Mouse (Mus musculus): ENCODE results near the gene Galnt4. TPM values are rescaled to one million over a fixed set of nuclear protein-coding genes. Genes with fewer than 3 reads are reported as not detected.

Gene Galnt4
- polyA plus RNA-seq, 1 experiment from 2014 or later: 5.6 TPM

DNA sequence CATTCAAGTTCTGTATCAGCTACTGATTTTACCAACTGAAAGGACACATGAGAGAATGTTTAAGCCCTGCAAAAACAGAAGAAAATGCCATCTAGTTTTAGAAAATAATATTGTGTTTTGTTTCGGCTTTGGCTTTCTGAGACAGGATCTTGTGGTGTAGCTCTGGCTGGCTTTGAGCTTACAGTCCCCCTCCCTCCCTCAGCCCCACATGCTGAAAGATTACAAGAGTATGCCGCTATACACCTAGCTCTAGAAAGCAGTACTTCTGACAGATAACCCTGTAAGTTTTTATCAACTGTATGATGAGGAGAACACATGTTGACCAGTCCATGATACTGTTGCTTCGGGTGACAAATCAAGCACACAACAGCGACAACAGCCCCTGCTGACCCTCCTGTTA lies 11.5 kb downstream of the Galnt4 start:
- Histone ChIP-seq H3K27ac (ENCODE audit: low read length) (no peak overlapping the region), H3K4me3 (ENCODE audit: low read length) (no peak overlapping the region), H3K4me2 (ENCODE audit: low read depth, low read length) (no peak overlapping the region), H3K27me3 (ENCODE audit: control insufficient read depth, insufficient read depth, low read length) (no peaks in the 10 kb centered on the region), H3K36me3 (ENCODE audit: control insufficient read depth, insufficient read depth) (no peaks in the 10 kb centered on the region), H3K9ac (ENCODE audit: low read length) (no peak overlapping the region), H3K4me1 (ENCODE audit: control insufficient read depth, insufficient read depth, low read length) (peaks cover 10% of the 10 kb centered on the region), H3K9me3 (replicated peaks; ENCODE audit: control insufficient read depth, low read length) (no peaks in the 10 kb centered on the region)
- 61% methylated on average over 4 of the region's 4 CpGs for WGBS
- no peak for ATAC-seq (replicated peaks; ENCODE audit: extremely low read depth, insufficient read depth, low FRiP score)

- H3K4me3 ChIP-seq (ENCODE audit: low read length): no peak within 1 kb of the TSS
- no peak for ATAC-seq (replicated peaks; ENCODE audit: extremely low read depth, insufficient read depth, low FRiP score)
- no peak within 1 kb of the TSS for H3K9ac ChIP-seq (ENCODE audit: low read length)
- WGBS: 76% methylated on average over 4 of the region's 4 CpGs
- H3K27me3 ChIP-seq (ENCODE audit: control insufficient read depth, insufficient read depth, low read length): no peaks in the 10 kb centered on the region
- no peak within 1 kb of the TSS for H3K4me2 ChIP-seq (ENCODE audit: low read depth, low read length)
- H3K9me3 ChIP-seq (replicated peaks; ENCODE audit: control insufficient read depth, low read length): no peaks in the 10 kb centered on the region
- no peak within 1 kb of the TSS for H3K27ac ChIP-seq (ENCODE audit: low read length)
- 0 out of 2 replicates have a peak, but pooled peaks cover 4% of the 10 kb centered on the region for H3K4me1 ChIP-seq (ENCODE audit: control insufficient read depth, insufficient read depth, low read length)
- H3K36me3 ChIP-seq (ENCODE audit: control insufficient read depth, insufficient read depth): 0 out of 2 replicates have a peak, but pooled peaks cover 2% of the 10 kb centered on the region
These were observed 18.3 kb downstream of the Galnt4 start, which contains the start of gene Phxr2 for GRCm38 (mm10) chr10:99126225-99126624. Phxr2 (minus strand) TSS chr10:99126325.

DNA sequence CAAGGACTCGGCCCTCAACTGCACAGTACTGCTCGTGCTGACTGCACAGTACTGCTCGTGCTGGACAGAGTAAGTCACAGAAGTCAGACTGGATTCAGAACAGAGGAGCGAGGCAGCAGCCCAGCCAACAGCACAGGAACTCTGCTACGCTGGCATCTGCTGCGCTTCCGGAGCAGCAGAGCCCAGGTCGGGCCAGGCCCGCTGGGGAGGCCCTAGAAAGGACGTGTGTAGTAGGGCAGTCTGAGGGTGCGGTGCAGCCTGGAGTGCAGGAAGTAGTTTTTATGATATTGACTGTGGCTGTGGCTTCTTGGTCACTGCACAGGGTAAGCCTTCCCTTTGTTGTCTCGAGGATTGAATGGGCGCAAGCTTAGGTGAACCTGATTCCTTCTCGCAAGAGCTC lies 19.0 kb downstream of the Galnt4 start:
- Histone ChIP-seq H3K4me3 (ENCODE audit: low read length) (no peak overlapping the region), H3K4me2 (ENCODE audit: low read depth, low read length) (no peak overlapping the region), H3K36me3 (ENCODE audit: control insufficient read depth, insufficient read depth) (0 out of 2 replicates have a peak, but pooled peaks cover 2% of the 10 kb centered on the region), H3K4me1 (ENCODE audit: control insufficient read depth, insufficient read depth, low read length) (0 out of 2 replicates have a peak, but pooled peaks cover 4% of the 10 kb centered on the region), H3K9ac (ENCODE audit: low read length) (no peak overlapping the region), H3K27ac (ENCODE audit: low read length) (no peak overlapping the region), H3K9me3 (replicated peaks; ENCODE audit: control insufficient read depth, low read length) (no peaks in the 10 kb centered on the region), H3K27me3 (ENCODE audit: control insufficient read depth, insufficient read depth, low read length) (no peaks in the 10 kb centered on the region)
- WGBS: 83% methylated on average over 14 of the region's 14 CpGs
- no peak; the same call in 1 of the 2 replicates for ATAC-seq (replicated peaks; ENCODE audit: extremely low read depth, insufficient read depth, low FRiP score)

DNA sequence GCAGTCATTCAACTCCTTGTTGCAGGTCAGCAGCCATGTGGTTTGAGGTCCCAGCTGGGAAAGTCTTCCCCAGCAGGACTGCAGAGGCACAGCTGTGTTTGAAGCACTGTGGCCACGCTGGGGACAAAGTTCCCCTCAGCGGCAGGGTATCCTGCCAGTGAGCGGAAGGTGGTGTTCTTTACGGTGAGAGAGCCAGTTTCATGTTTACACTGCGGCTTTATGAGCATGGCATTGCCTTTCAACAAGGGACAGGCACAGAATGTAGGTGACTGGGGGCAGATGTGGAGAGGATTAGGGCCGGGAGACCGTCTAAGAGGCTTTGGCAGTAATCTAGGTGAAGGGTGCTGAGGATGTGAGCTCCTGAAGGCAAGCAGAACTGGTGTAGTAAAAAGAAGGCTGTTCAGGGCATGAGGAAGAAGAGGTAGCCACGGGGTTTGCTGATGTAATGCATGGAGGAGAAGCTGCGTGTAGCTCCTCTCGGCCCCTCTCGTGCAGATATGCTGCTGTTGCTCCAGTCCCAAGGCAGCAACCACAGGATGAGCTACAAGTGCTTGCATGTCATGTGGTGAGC lies 19.8 kb downstream of the Galnt4 start:
- 68% methylated on average over 11 of the region's 11 CpGs for WGBS
- Histone ChIP-seq H3K4me1 (ENCODE audit: control insufficient read depth, insufficient read depth, low read length) (0 out of 2 replicates have a peak, but pooled peaks cover 4% of the 10 kb centered on the region), H3K27ac (ENCODE audit: low read length) (peak overlapping the region; percentile 30), H3K27me3 (ENCODE audit: control insufficient read depth, insufficient read depth, low read length) (no peaks in the 10 kb centered on the region), H3K4me2 (ENCODE audit: low read depth, low read length) (no peak overlapping the region), H3K4me3 (ENCODE audit: low read length) (no peak overlapping the region), H3K9me3 (replicated peaks; ENCODE audit: control insufficient read depth, low read length) (no peaks in the 10 kb centered on the region), H3K9ac (ENCODE audit: low read length) (no peak overlapping the region), H3K36me3 (ENCODE audit: control insufficient read depth, insufficient read depth) (0 out of 2 replicates have a peak, but pooled peaks cover 2% of the 10 kb centered on the region)
- no peak for ATAC-seq (replicated peaks; ENCODE audit: extremely low read depth, insufficient read depth, low FRiP score)

DNA sequence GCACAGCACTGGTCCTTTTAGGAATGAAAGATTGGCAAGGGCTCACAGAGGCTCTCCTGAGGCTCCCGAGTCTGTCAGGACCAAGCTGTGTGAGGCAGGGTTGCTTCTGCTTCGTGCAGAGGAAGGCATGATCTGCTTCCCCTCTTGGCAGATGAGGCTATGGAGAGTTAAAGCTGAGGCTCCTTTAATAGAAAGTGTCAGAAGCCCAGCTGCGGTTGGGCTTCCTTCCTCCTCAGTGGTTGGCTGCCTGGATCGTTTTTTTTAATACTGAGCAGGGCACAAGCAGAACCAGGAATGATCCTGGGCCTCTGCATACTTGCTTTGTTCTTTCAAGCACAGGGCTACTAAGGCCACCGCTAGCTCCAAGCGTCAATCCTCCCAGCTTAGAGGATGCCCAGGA lies 22.7 kb downstream of the Galnt4 start:
- ATAC-seq (replicated peaks; ENCODE audit: extremely low read depth, insufficient read depth, low FRiP score): no peak
- Histone ChIP-seq H3K36me3 (ENCODE audit: control insufficient read depth, insufficient read depth) (peaks cover 8% of the 10 kb centered on the region; the same call in 1 of the 2 replicates), H3K27me3 (ENCODE audit: control insufficient read depth, insufficient read depth, low read length) (no peaks in the 10 kb centered on the region), H3K4me3 (ENCODE audit: low read length) (no peak overlapping the region), H3K4me1 (ENCODE audit: control insufficient read depth, insufficient read depth, low read length) (0 out of 2 replicates have a peak, but pooled peaks cover 4% of the 10 kb centered on the region), H3K9me3 (replicated peaks; ENCODE audit: control insufficient read depth, low read length) (no peaks in the 10 kb centered on the region), H3K9ac (ENCODE audit: low read length) (no peak overlapping the region), H3K4me2 (ENCODE audit: low read depth, low read length) (no peak overlapping the region), H3K27ac (ENCODE audit: low read length) (no peak overlapping the region; the same call in 1 of the 2 replicates)
- 18% methylated on average over 6 of the region's 6 CpGs for WGBS

GRCm38 (mm10) chr10:99131298-99131697 lies 23.3 kb downstream of the Galnt4 start:
- no peak overlapping the region for H3K27ac ChIP-seq (ENCODE audit: low read length)
- H3K27me3 ChIP-seq (ENCODE audit: control insufficient read depth, insufficient read depth, low read length): no peaks in the 10 kb centered on the region
- no peak overlapping the region for H3K4me2 ChIP-seq (ENCODE audit: low read depth, low read length)
- WGBS: 66% methylated on average over 5 of the region's 5 CpGs
- 0 out of 2 replicates have a peak, but pooled peaks cover 4% of the 10 kb centered on the region for H3K4me1 ChIP-seq (ENCODE audit: control insufficient read depth, insufficient read depth, low read length)
- no peak overlapping the region for H3K9ac ChIP-seq (ENCODE audit: low read length)
- ATAC-seq (replicated peaks; ENCODE audit: extremely low read depth, insufficient read depth, low FRiP score): no peak
- no peak overlapping the region for H3K4me3 ChIP-seq (ENCODE audit: low read length)
- H3K9me3 ChIP-seq (replicated peaks; ENCODE audit: control insufficient read depth, low read length): no peaks in the 10 kb centered on the region
- H3K36me3 ChIP-seq (ENCODE audit: control insufficient read depth, insufficient read depth): peaks cover 8% of the 10 kb centered on the region; the same call in 1 of the 2 replicates

DNA sequence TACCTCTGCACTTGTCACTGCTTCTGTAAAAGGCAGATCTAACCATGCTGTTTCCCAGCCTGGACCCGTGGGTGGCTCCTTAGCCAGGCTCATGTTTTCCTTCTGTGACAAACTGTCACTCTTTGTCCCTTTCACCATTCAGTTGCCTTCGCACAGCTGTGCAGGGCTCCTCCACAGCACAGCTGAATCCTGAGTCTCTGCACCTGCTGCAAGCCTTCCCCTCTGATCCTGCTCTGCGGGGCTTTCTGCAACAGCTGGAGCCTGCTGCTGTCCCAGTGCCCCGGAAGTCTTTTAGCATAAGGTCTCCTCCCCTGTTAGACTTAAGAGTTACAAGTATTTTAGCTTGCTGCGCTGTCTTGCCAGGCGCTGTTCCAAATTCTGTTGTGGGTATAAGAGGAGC lies 24.2 kb downstream of the Galnt4 start:
- no peaks in the 10 kb centered on the region for H3K9me3 ChIP-seq (replicated peaks; ENCODE audit: control insufficient read depth, low read length)
- H3K27ac ChIP-seq (ENCODE audit: low read length): no peak overlapping the region
- 62% methylated on average over 6 of the region's 6 CpGs for WGBS
- 0 out of 2 replicates have a peak, but pooled peaks cover 4% of the 10 kb centered on the region for H3K4me1 ChIP-seq (ENCODE audit: control insufficient read depth, insufficient read depth, low read length)
- H3K27me3 ChIP-seq (ENCODE audit: control insufficient read depth, insufficient read depth, low read length): no peaks in the 10 kb centered on the region
- H3K4me3 ChIP-seq (ENCODE audit: low read length): no peak overlapping the region
- H3K36me3 ChIP-seq (ENCODE audit: control insufficient read depth, insufficient read depth): peaks cover 6% of the 10 kb centered on the region; the same call in 1 of the 2 replicates
- ATAC-seq (replicated peaks; ENCODE audit: extremely low read depth, insufficient read depth, low FRiP score): peak; percentile 50
- no peak overlapping the region for H3K9ac ChIP-seq (ENCODE audit: low read length)
- H3K4me2 ChIP-seq (ENCODE audit: low read depth, low read length): no peak overlapping the region

- H3K9ac ChIP-seq (ENCODE audit: low read length): no peak overlapping the region
- WGBS: 90% methylated on average over 11 of the region's 11 CpGs
- no peak overlapping the region for H3K4me2 ChIP-seq (ENCODE audit: low read depth, low read length)
- H3K36me3 ChIP-seq (ENCODE audit: control insufficient read depth, insufficient read depth): peaks cover 6% of the 10 kb centered on the region; the same call in 1 of the 2 replicates
- no peaks in the 10 kb centered on the region for H3K27me3 ChIP-seq (ENCODE audit: control insufficient read depth, insufficient read depth, low read length)
- ATAC-seq (replicated peaks; ENCODE audit: extremely low read depth, insufficient read depth, low FRiP score): no peak
- H3K4me1 ChIP-seq (ENCODE audit: control insufficient read depth, insufficient read depth, low read length): 0 out of 2 replicates have a peak, but pooled peaks cover 4% of the 10 kb centered on the region
- no peak overlapping the region for H3K27ac ChIP-seq (ENCODE audit: low read length)
- H3K9me3 ChIP-seq (replicated peaks; ENCODE audit: control insufficient read depth, low read length): no peaks in the 10 kb centered on the region
- H3K4me3 ChIP-seq (ENCODE audit: low read length): no peak overlapping the region
These were observed 24.8 kb downstream of the Galnt4 start for GRCm38 (mm10) chr10:99132595-99133272.

GRCm38 (mm10) chr10:99133321-99133875 lies 25.4 kb downstream of the Galnt4 start:
- Histone ChIP-seq H3K27me3 (ENCODE audit: control insufficient read depth, insufficient read depth, low read length) (no peaks in the 10 kb centered on the region), H3K4me2 (ENCODE audit: low read depth, low read length) (no peak overlapping the region), H3K9me3 (replicated peaks; ENCODE audit: control insufficient read depth, low read length) (no peaks in the 10 kb centered on the region), H3K4me1 (ENCODE audit: control insufficient read depth, insufficient read depth, low read length) (0 out of 2 replicates have a peak, but pooled peaks cover 4% of the 10 kb centered on the region), H3K27ac (ENCODE audit: low read length) (no peak overlapping the region), H3K36me3 (ENCODE audit: control insufficient read depth, insufficient read depth) (peaks cover 6% of the 10 kb centered on the region; the same call in 1 of the 2 replicates), H3K9ac (ENCODE audit: low read length) (no peak overlapping the region), H3K4me3 (ENCODE audit: low read length) (no peak overlapping the region)
- no peak for ATAC-seq (replicated peaks; ENCODE audit: extremely low read depth, insufficient read depth, low FRiP score)
- 90% methylated on average over 16 of the region's 16 CpGs for WGBS

Measured in heart, embryonic 16.5 days (tissue).